Mouse (Mus musculus) kidney, adult 18-20 months (tissue): ENCODE results near the gene Gm11084.
"Not testable (repeated sequence)": the region's sequence is repeated elsewhere in the genome, so short reads cannot be mapped to it uniquely, and the experiment has no call there.

Experiments
- DNase-seq: peaks from one replicate; pipeline ENCODE4 v3.0.0; 2021

Gm11084 gene

GRCm38 (mm10) chr2:72994165-72994564, 7.6 kb upstream of the Gm11084 start:
- DNase-seq, result no peak

- DNase-seq, result no peak
Measured at GRCm38 (mm10) chr2:72992497-72992896, 6.0 kb upstream of the Gm11084 start.

- not testable (repeated sequence) for DNase-seq
Measured at GRCm38 (mm10) chr2:72988945-72989344, 2.4 kb upstream of the Gm11084 start.

DNA sequence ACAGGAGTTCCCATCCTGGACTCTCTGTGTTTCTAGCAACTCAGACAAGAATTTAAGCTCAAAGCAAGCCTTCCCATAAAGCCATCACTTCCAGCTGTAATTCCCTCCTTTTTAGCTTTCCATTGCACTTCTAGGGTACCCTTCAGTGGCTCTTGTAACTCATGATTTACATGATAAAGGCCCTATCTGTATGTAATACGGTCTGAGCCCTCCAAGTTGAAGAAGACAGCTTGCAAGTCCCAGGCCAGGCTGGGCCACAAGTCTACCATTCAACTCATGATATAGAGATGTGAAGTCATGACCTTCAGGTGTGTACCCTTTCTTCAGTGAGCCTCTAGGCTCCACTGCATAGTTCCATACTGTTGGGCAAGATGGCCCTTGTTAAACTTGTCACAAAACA, 1.0 kb downstream of the Gm11084 start:
- no peak for DNase-seq

DNA sequence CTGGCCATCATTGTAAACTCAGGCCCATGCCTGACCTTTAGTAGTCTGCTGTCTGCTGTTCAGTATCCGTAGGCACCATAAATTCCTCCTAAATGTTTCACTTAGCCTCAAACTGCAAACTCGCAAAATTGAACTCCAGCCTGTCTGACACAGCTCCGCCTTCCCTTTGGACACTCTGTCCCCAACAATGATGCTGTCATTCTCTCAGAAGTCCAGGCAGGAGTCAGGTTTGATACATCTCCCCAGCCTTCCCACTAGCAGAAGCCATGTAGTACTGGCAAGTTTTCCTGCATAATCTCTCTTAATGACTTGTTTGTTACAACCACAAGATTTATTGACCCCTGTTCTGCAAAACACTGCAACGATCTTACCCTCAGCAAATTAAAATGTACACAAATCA, 1.7 kb downstream of the Gm11084 start:
- no peak for DNase-seq

DNA sequence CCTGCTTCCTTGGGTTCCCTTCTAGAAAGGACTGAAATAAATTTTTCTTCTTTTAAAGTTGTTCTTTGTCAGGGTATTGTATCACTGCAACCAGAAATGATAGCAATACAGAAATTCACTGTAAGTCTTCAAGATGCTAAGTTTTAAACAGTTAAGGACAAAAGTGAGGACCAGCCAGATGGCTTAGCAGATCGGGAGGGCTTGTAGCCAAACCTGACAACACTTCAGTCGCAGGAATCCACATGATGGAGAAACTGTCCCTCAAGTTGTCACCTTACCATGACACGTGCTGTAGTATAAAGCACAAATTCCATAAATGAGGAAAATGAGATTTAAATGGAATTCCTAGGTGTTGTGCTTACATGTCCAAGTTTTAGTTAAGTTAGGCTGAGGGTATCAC, 3.3 kb downstream of the Gm11084 start:
- no peak for DNase-seq

- DNase-seq, result no peak
Measured at GRCm38 (mm10) chr2:72982110-72982785, 4.3 kb downstream of the Gm11084 start.

DNA sequence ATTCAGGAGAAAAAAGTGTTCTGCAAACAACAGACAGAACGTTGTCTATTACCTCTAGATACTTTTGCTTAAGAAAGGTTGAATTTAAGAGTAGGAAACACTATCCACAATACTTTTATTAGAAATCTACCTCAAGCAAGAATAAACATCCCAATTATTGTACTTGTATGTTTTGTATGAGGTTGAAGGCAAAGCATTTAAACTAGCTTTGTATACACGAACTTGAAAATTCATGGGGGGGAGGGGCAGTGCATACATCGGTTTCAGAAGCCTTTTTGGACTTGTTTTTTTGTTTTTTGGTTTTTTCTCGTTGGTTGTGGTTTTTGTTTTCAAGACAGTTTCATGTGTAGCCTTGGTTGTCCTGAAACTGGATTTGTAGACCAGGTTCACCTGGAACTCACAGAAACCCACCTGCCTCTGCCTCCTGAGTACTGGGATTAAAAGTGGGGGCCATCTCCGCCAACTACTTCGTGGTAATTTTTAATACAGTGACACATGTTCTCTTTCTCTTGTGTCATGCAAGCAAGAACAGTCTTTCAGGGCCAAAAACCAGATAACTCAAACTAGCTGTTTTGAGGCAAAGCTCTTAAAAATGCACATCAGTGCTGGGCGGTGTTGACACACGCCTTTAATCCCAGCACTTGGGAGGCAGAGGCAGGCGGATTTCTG, 4.9 kb downstream of the Gm11084 start:
- DNase-seq, result no peak

- DNase-seq, result no peak
Measured at GRCm38 (mm10) chr2:72981075-72981420, 5.5 kb downstream of the Gm11084 start.

DNA sequence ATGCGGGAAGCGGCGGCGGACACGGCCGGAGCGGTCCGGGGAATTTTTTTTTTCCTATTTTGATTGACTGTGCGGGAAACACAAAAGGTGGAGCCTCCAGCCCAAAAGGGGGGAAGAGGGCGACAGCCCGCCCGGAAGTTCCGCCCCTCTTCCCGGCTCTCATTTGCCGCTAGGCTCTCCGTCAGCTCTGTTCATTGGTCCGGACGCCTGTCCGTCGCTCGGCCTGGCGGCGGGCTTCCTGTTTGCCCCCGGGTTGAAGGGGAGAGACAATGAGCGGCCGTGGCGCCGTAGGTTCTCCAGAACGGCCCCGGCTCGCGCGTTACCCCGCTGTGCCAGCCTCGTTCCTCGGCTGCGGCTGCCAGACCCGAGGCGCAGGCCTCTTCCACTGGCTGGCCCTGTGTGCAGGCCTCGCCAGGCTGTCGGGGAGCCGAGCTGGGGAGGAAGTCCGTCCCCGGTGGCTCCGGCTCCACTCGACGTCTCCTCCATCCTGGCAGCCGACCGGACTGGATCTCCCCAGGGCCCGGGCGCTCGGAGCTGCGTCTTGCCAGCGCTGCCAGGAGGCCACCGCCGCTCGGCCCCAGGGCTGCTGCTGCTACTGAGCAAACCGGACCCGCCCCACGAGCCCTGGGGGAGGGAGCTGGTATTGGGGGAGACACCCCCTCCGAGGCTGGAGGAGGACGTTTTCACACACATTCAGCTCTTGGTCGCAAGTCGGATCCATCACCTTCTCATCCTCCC, 6.0 kb downstream of the Gm11084 start, which contains the start of gene Sp3:
Gene Sp3, minus strand, starts transcription at position 110 of the 738 bp plus-strand sequence.
- DNase-seq, result peak; percentile 98

- peak; percentile 80 for DNase-seq
Measured at GRCm38 (mm10) chr2:72979659-72980071, 6.9 kb downstream of the Gm11084 start.

DNA sequence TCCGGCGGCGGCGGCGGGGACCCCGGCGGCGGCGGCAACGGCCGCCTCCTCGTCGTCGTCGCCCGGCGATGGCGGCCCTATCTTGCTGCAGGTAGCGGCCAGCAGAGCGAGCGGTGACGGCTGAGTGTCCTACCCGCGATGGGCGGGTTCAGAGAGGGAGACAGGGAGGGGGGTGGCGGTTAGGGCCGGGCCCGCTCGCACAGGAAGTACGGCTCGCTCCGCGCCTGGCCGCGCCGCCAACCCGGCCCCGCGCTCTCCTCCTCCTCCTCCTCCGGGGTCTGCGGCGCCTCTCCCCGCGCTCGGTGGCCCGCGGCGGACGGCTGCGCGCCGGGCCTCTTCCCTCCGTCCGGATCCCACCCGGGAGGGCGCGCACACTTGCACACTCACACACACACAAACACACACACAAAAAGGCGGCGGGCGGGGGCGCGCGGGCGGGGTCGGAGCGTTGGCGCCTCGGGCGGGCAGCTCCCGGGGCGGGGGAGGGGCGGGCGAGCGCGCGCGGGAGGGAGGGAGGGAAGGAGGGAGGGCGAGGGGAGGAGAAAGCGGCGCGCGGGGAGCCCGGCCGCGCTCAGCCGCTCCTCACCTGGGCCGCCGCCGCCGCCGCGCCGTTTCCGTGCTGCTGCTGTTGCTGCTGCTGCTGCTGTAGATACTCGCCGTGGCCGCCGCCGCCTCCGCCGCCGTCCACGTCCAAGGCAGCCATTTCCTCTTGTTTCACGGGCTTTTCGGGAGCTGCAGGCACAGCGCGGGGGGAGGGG, 7.4 kb downstream of the Gm11084 start:
- peak; percentile 93 for DNase-seq

DNA sequence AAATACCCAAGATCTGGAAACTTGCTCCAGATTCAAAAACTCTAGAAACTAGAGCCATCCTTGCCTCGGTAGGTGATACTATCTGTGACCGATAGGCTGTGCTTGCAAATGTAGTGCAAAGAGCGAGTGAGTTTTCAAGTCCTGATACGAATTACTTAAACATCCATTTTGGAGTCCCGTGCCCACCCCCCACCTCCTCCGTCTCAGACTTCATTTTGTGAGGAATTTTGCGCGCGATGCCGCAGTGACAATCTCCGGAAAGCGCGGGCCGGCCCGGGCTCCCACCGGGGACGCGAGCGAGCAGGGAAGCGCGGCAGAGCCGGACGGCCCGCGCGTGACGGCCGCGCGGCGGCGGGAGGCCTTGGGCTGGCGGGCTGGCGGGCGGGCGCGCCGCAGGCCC, 8.0 kb downstream of the Gm11084 start:
- no peak for DNase-seq

DNA sequence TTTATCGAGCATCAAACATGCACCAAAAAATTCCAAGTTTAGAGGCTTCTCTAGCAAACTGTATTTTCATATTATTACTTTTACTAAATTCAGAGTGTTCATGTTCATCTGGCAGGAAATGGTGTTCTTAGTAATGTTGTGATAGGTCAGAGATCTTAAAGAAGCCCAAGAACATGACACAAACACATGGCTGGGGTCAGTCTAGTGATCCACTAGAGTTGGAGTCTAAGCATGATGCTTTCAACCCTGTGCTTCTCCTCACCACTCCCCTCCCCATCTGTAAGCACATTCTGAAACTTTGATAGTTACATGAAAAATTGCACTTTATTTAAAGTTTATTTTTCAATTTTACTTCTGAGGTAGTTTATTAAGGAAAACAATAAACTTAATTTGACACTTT, 9.2 kb downstream of the Gm11084 start:
- DNase-seq, result no peak

DNA sequence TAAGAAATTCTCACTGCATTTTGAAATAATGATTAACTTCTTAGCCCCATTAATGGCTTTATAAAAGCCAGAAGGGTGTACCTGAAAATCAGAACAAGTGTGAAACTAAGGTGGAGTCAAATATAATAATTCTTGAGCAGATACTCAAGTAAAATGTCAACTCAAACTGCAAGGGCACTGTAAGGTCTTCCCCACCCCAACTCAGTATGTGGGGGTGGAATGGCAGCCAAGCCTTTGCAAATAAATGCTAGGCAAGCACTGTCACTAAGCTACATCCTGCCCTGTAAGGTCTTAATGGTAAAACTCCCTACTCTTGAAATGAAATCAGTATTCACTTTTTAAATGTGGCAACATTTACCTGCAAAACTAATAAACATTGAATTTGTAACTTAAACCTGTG, 10.5 kb downstream of the Gm11084 start:
- no peak for DNase-seq

DNA sequence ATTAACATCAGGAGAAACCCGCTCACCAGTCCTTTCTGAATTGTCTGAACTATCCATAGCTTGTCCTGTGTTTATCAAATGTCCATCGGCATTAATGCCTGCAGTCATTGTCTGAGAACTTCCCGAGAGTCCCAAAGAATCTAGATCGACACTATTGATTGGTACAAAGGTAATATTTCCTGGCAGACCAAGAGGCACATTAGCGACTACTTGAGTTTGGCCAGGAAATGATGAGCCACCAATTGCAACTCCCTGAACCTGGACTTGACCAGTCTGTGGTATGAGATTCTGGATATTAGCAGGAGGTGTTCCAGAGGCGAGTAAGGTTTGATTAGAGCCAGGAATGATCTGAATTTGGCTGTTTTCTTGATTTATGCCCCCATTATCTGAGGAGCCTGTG, 15.7 kb downstream of the Gm11084 start:
- no peak for DNase-seq

- DNase-seq, result no peak
Measured at GRCm38 (mm10) chr2:72970302-72970701, 16.2 kb downstream of the Gm11084 start.

- no peak for DNase-seq
Measured at GRCm38 (mm10) chr2:72968536-72968935, 18.0 kb downstream of the Gm11084 start.

DNA sequence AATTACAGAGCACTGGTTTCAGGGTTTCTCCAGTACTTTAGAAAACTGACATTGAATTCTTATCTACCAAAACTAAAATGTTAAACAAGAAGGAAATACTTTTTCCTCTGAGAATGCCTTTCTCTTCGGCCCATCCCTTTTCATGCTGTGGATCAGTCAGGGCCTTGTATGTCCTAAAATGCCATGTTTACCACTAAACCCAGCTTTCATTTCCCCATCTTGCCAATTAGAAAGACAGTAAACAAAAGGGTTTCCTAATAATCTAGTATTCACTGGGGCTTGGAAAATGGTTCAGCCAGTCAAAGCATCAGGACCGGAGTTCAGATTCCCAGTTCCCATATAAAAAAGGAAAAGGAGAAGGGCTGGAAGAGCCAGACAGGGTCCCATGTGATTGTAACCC, 21.1 kb downstream of the Gm11084 start:
- no peak for DNase-seq

DNA sequence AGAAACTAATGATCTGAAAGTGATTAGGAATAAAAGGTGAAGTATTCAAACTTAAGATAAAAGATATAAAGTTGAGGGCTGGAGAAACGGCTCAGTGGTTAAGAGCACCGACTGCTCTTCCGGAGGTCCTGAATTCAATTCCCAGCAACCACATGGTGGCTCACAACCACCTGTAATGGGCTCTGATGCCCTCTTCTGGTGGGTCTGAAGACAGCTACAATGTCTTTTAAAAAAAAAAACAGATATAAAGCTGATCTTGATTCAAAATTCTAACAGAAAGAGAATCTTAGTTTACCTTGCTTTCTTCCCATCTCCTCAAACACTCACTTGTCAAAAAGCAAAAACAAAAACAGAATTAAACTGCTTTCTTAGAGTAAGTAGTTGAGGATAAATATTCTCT, 30.1 kb downstream of the Gm11084 start:
- DNase-seq, result no peak

DNA sequence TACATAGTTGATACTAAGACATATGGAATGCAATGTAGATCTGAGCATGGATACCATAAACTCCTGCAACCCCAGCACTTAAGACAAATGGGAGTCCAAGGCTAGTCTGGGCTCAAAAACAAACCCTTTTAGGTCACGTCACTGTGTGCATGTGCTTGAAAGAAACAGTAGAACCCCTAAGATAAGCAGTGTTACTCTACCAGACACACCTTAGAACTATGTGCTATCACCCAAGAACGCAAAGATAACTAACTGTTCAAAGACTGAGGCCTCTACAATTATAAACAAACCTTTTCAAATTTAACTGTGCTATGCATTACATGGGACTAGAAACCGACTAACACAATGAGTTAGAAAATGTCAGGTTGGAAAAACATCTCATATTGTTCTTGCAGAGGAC, 33.5 kb downstream of the Gm11084 start:
- DNase-seq, result no peak

DNA sequence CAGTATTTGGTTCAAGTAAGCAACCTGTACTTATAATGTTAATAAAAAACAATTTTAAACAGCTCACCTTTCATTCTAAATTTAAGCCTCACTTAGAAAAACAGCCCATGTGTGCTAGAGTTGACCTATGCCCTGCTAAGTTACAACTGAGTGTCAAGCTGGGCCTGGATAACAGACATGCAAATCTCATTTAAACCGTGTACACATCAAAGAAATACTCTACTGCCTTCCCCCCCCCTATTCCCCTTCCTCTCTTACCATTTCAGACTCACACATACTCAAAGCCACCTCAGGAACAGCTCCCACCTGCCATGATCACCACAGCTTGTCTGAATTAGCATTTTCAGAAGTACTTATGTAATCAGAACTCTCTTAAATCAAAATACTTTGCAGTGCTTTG, 50.6 kb downstream of the Gm11084 start:
- no peak for DNase-seq

DNA sequence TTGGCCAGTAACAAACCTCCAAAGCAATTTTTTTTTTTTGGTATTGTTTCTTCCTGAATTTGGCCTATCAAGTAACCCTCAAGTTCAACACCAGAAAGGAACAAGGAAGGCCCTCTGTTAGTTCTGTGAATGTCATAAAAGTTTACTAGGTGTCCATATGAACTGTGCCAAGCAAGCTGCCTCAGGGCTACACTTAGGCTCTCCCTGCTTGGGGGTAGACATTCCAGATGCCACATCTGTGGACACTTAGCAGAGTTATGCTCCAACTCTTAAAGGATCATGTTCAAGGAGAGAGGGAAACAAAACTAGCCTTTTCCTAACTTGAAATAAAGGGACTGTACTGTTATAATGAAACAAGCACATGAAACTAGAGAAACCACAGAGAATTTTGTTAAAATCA, 54.3 kb downstream of the Gm11084 start:
- DNase-seq, result no peak
